Mouse (Mus musculus) CH12.LX (cell line): Measurements from ENCODE around the gene Gm20532.

ENCODE experiments used
- BHLHE40 ChIP-seq: IDR thresholded peaks from 2 replicates; pipeline ENCODE4 v1.6.1; 2011; ENCODE audit warnings: mild to moderate bottlenecking, low read depth, low read length, improper control_type of control experiment
- CHD2 ChIP-seq: IDR thresholded peaks from 2 replicates; pipeline ENCODE4 v1.6.1; 2011; ENCODE audit warnings: low read length, improper control_type of control experiment
- CTCF ChIP-seq, 2 experiments: IDR thresholded peaks in 1 of 2; conservative IDR thresholded peaks in 1 of 2; 2 replicates each; pipeline ENCODE4 v1.5.1; 2011 to 2012; ENCODE audit warnings: low read depth in 2 of 2, low read length in 2 of 2, improper control_type of control experiment in 1 of 2, inconsistent platforms in 1 of 2, mild to moderate bottlenecking in 1 of 2, moderate library complexity in 1 of 2
- GABPA ChIP-seq: IDR thresholded peaks from 2 replicates; pipeline ENCODE4 v1.6.1; 2012; ENCODE audit warnings: low read depth, low read length, improper control_type of control experiment, inconsistent platforms; ENCODE audit not compliant: insufficient replicate concordance
- IRF4 ChIP-seq: IDR thresholded peaks from 2 replicates; pipeline ENCODE4 v1.6.1; 2014; ENCODE audit warnings: low read depth, mild to moderate bottlenecking, inconsistent platforms, low read length, improper control_type of control experiment
- KAT2A ChIP-seq: IDR thresholded peaks from 2 replicates; pipeline ENCODE4 v1.6.1; 2012; ENCODE audit warnings: low read length, improper control_type of control experiment, inconsistent platforms; ENCODE audit not compliant: insufficient replicate concordance
- POLR2A ChIP-seq: IDR thresholded peaks from 2 replicates; pipeline ENCODE4 v1.6.1; 2011; ENCODE audit warnings: low read depth, mild to moderate bottlenecking, improper control_type of control experiment, low read length
- RAD21 ChIP-seq: IDR thresholded peaks from 2 replicates; pipeline ENCODE4 v1.6.1; 2011; ENCODE audit warnings: low read depth, mild to moderate bottlenecking, low read length, improper control_type of control experiment, moderate library complexity
- TBP ChIP-seq: conservative IDR thresholded peaks from 2 replicates; pipeline ENCODE4 v1.6.1; 2011; ENCODE audit warnings: low read depth, low read length, improper control_type of control experiment
- TCF12 ChIP-seq: IDR thresholded peaks from 2 replicates; pipeline ENCODE4 v1.6.1; 2014; ENCODE audit warnings: low read depth, mild to moderate bottlenecking, inconsistent platforms, low read length, improper control_type of control experiment
- USF1 ChIP-seq: IDR thresholded peaks from 2 replicates; pipeline ENCODE4 v1.6.1; 2014; ENCODE audit warnings: low read depth, mild to moderate bottlenecking, inconsistent platforms, low read length, improper control_type of control experiment

- no peak for TF ChIP-seq CHD2
- peak; percentile 98 to 99 for TF ChIP-seq CTCF (conservative IDR thresholded peaks at IDR 0.05 in 1 of 2, IDR thresholded peaks at IDR 0.05 in 1 of 2; ENCODE audit: low read depth in 2 of 2, low read length in 2 of 2)
- TF ChIP-seq BHLHE40 = no peak
- TF ChIP-seq TCF12 = peak; percentile 29; the same call in 1 of the 2 replicates
- peak; percentile 96 for TF ChIP-seq RAD21
- TF ChIP-seq POLR2A = no peak
- TF ChIP-seq GABPA = no peak
- no peak for TF ChIP-seq KAT2A
- TF ChIP-seq IRF4 = peak; percentile 38; the same call in 1 of the 2 replicates
- TF ChIP-seq USF1 = no peak
- TF ChIP-seq TBP = no peak
These were observed 60.3 kb downstream of the Gm20532 start for GRCm38 (mm10) chr2:26646643-26647293.
